Mouse (Mus musculus) liver, embryonic 15.5 days (tissue): Measurements from ENCODE around the gene Gm21987. TPM values are rescaled to one million over a fixed set of nuclear protein-coding genes. Genes with fewer than 3 reads are reported as not detected.

Experiments used
- ATAC-seq: fragments of 200-750 bp; cut with Nextera tagmentation; 2 replicates; pipeline ENCODE4 v1.8.0; 2017; ENCODE audit warnings: moderate number of reproducible peaks, mild to moderate bottlenecking, moderate library complexity; ENCODE audit not compliant: insufficient read depth
- H3K27ac ChIP-seq: fragments of 300-500 bp; sonication (generic); replicated peaks from 2 replicates; pipeline ENCODE4 v1.5.1; 2015; ENCODE audit warnings: mild to moderate bottlenecking, inconsistent platforms
- H3K27me3 ChIP-seq: fragments of 300-500 bp; sonication (generic); 2 replicates; pipeline ENCODE4 v1.6.1; 2015; ENCODE audit warnings: mild to moderate bottlenecking, inconsistent platforms
- H3K36me3 ChIP-seq: fragments of 300-500 bp; sonication (generic); replicated peaks from 2 replicates; pipeline ENCODE4 v1.6.1; 2015; ENCODE audit warnings: moderate library complexity, mild to moderate bottlenecking, inconsistent platforms
- H3K4me1 ChIP-seq: fragments of 300-500 bp; sonication (generic); replicated peaks from 2 replicates; pipeline ENCODE4 v1.6.1; 2015; ENCODE audit warnings: inconsistent platforms
- H3K4me2 ChIP-seq: fragments of 300-500 bp; sonication (generic); 2 replicates; pipeline ENCODE4 v1.6.1; 2015; ENCODE audit warnings: moderate library complexity, mild to moderate bottlenecking, inconsistent platforms
- H3K4me3 ChIP-seq: fragments of 300-500 bp; sonication (generic); replicated peaks from 2 replicates; pipeline ENCODE4 v1.5.1; 2015; ENCODE audit warnings: mild to moderate bottlenecking, inconsistent platforms
- H3K9ac ChIP-seq: fragments of 300-500 bp; sonication (generic); 2 replicates; pipeline ENCODE4 v1.6.1; 2015; ENCODE audit warnings: moderate library complexity, mild to moderate bottlenecking, inconsistent platforms
- H3K9me3 ChIP-seq: fragments of 300-500 bp; sonication (generic); replicated peaks from 2 replicates; pipeline ENCODE4 v1.6.1; 2016; ENCODE audit warnings: inconsistent platforms
- WGBS: fragments of 180-500 bp; shearing (Covaris S2); methylation state at CpG from one replicate; pipeline ENCODE4 v1.1.7; 2015; ENCODE audit warnings: mixed read lengths; ENCODE audit not compliant: insufficient replicate concordance; 5-methylcytosine and 5-hydroxymethylcytosine counted together
- polyA plus RNA-seq: library from polyadenylated mRNA; unstranded; fragments of >200 nt; fragmentation: Nextera tagmentation; extraction: Ambion mirVana; gene quantifications from 2 replicates; pipeline ENCODE4 v1.2.1, GENCODE M21; 2015

The Gm21987 gene
- polyA plus RNA-seq = not detected in 2 replicates

DNA sequence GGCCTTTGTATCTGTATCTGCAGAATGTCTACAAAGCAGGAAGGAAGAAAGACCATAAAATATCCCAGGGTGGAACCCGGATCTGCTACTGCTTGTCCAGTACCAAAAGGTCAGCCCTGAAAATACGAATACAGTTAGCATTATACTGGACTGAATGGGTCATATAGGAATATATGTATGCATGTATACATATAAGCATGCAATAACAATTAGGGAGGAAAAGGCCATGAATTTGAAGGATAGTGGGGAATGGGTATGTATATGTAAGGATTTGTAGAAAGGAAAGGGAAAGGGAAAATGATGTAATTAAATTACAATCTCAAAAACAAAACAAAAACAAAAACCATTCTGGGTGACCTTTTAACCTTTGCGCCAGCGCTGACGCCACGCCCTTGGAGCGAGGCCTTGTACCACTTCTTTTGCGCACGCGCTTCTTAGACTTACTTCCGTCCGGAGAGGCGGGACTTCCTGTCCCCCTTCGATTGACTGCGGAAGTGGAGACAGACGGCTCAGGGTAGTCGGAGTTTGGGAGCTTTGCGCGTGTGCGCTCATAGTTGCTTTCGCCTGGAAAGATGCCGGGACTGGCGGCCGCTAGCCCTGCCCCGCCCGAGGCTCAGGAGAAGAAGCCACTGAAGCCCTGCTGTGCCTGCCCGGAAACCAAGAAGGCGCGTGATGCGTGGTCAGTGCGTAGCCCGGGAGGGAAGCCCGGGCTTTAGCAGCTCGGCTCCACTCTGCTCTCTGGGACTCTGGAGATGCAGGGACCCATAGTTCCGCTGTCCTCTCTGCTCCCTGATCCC is at the start of gene Gm21987, which contains the start of gene Cox17:
TSS of gene Gm21987 (plus strand) at position 512 of the 797 bp plus-strand sequence.
TSS of gene Cox17 (plus strand) at position 463 of the 797 bp plus-strand sequence.
- peak; percentile 95 for ATAC-seq
- H3K4me1 ChIP-seq = peaks cover 53% of the 10 kb centered on the region

DNA sequence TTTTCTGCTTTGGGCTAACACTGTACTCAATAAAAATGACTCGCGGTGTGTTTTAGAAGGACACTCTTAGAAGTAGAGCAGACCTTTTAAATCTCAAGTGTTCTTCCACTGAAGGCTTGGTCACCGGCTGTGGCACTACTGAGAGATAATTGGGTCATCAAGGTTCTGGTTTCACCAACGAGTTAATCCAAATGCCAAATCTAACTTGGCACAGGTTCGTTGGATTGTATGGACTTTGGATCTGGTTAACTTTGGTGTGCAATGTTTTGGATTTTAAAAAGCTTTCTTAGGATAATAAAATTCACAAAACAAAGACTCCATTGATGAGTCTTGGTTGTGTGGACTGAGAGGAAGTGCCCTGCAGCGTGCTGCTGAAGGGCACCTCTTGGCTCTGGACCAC is 48.4 kb upstream of the Gm21987 start:
- H3K27ac ChIP-seq = no peak overlapping the region
- no peak overlapping the region for H3K4me2 ChIP-seq
- WGBS = 71% methylated on average over 6 of the region's 6 CpGs
- no peak overlapping the region for H3K9ac ChIP-seq
- 0 out of 2 replicates have a peak, but pooled peaks cover 7% of the 10 kb centered on the region for H3K4me1 ChIP-seq
- H3K27me3 ChIP-seq = no peaks in the 10 kb centered on the region
- no peaks in the 10 kb centered on the region for H3K36me3 ChIP-seq
- no peak for ATAC-seq
- H3K9me3 ChIP-seq = no peaks in the 10 kb centered on the region
- H3K4me3 ChIP-seq = no peak overlapping the region

More for the DNA sequence above, at the start of gene Gm21987, which contains the start of gene Cox17:
- peaks cover 28% of the 10 kb centered on the region for H3K36me3 ChIP-seq
- H3K27me3 ChIP-seq = peaks cover 6% of the 10 kb centered on the region
- peak within 1 kb of the TSS; percentile 95 for H3K4me3 ChIP-seq
- H3K9me3 ChIP-seq = no peaks in the 10 kb centered on the region
- H3K27ac ChIP-seq = peak within 1 kb of the TSS; percentile 94
- H3K9ac ChIP-seq = peak within 1 kb of the TSS; percentile 88
- 2% methylated on average over 35 of the region's 35 CpGs for WGBS
- peak within 1 kb of the TSS; percentile 75 for H3K4me2 ChIP-seq

DNA sequence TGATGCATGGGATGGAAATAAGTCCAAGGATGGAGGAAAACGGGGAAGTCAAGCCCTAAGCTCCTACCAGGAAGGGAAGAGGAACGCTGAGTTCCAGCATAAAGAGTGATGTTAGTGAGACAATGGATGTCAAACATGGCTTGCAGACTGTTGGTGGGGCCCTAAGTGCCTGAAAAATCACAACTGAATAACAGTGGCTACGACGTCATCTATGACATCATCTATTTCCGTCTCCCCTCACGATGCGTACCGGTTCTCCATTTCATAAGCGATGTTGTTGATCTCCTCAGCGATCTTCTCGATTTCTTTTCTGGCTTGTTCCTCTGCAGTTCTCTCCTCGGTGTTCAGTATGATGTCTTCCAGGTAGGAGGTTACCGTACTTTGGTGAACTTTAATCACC is 44.5 kb upstream of the Gm21987 start:
- Histone ChIP-seq H3K4me1 (no peaks in the 10 kb centered on the region), H3K9me3 (no peaks in the 10 kb centered on the region), H3K4me2 (no peak overlapping the region), H3K4me3 (no peak overlapping the region), H3K27me3 (0 out of 2 replicates have a peak, but pooled peaks cover 3% of the 10 kb centered on the region), H3K36me3 (no peaks in the 10 kb centered on the region), H3K9ac (no peak overlapping the region), H3K27ac (no peak overlapping the region)
- ATAC-seq = no peak
- WGBS = 73% methylated on average over 13 of the region's 13 CpGs

DNA sequence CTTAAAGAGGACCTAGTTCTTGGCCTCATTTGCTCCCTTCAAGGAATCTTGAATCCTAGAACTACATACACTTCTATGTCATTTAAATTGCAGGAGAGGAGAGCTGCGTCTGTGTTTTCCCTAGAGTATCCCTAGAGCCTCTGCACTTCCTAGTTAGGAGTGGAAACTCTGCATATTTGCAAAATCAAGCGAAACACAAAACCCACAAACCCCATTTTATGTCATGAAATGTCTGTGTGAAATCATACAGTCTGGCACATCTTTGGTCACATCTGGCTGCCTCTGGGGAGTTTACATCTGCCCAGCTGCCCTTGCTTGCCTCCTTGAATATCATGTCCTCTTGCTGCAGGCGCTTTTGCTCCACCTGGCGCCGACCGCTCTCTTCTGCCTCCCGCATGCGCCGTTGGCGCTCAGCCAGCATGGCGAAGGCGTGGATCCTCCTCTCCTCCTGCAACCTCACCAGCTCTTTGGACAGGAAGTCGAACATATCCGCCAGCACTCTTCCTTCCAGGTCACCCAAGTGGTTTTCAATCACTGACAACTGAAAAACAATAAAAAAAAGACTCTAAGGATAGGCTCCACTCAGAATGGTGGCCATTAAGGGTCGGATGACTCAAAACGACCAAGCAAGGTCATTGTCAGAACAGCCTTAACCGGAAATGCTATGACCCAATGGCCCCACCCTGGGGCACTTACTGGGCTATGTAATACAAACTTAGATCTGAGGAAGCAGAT is 42.2 kb upstream of the Gm21987 start:
- Histone ChIP-seq H3K4me3 (no peak overlapping the region), H3K27ac (no peak overlapping the region), H3K9me3 (no peaks in the 10 kb centered on the region), H3K27me3 (0 out of 2 replicates have a peak, but pooled peaks cover 4% of the 10 kb centered on the region), H3K4me2 (no peak overlapping the region), H3K36me3 (no peaks in the 10 kb centered on the region), H3K4me1 (no peaks in the 10 kb centered on the region), H3K9ac (no peak overlapping the region)
- ATAC-seq = no peak
- 62% methylated on average over 17 of the region's 17 CpGs for WGBS

DNA sequence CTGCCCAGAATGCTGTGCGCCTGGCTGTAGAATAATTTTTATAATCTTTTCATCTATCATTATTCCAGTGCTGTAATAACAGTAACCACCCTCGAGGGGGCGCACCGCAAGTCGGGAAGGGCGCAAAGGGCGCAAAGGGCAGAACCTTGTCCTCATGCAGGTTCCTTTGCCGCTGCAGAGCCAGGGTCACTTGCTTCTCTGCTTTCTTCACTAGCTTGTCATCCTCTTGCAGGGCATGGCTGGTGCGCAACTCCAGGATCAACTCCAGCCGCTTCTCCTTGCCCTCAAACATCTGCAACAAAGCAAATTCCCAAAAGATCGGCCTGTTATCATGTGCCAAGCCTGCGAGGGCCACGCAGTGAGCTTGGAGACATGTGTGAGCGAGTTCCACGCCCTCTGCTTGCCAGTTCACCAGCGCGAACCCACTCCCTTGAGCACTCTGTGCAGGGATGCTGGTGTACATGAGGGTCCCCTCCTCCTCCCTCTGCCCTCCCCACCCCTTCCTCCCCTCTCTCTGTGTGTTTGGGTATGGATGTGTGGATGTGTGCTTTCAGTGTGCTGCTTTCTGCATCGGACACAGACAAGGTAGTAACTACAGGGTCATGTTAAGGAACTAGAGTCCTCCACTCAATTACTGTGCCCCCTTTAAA is 40.1 kb upstream of the Gm21987 start:
- ATAC-seq = no peak
- no peaks in the 10 kb centered on the region for H3K9me3 ChIP-seq
- H3K36me3 ChIP-seq = no peaks in the 10 kb centered on the region
- 0 out of 2 replicates have a peak, but pooled peaks cover 4% of the 10 kb centered on the region for H3K27me3 ChIP-seq
- H3K9ac ChIP-seq = no peak overlapping the region
- no peak overlapping the region for H3K4me3 ChIP-seq
- WGBS = 45% methylated on average over 18 of the region's 18 CpGs
- H3K4me2 ChIP-seq = no peak overlapping the region
- no peak overlapping the region for H3K27ac ChIP-seq
- no peaks in the 10 kb centered on the region for H3K4me1 ChIP-seq

DNA sequence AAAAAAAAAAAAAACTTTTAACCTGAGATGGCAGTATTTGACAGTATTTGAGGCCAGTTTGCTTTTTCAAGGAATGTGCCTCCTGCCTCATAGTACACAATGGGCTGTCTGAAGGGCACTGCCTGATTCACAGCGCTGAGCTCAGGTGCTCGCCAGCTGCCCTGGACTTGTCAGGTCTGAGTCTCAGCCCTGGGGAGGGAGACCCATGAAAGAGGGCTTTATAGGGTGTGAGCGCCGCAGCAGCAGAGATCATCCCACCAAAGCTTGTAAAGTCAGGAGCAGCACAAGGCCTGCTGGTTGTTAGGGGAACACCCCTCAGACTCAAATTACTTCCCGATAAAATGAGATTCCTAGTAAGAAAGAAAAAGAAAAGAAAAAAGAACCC is 39.6 kb upstream of the Gm21987 start:
- 0 out of 2 replicates have a peak, but pooled peaks cover 4% of the 10 kb centered on the region for H3K27me3 ChIP-seq
- H3K27ac ChIP-seq = no peak overlapping the region
- no peaks in the 10 kb centered on the region for H3K9me3 ChIP-seq
- no peak overlapping the region for H3K9ac ChIP-seq
- H3K4me1 ChIP-seq = no peaks in the 10 kb centered on the region
- 59% methylated on average over 5 of the region's 5 CpGs for WGBS
- no peak overlapping the region for H3K4me2 ChIP-seq
- H3K36me3 ChIP-seq = no peaks in the 10 kb centered on the region
- no peak for ATAC-seq
- H3K4me3 ChIP-seq = no peak overlapping the region

DNA sequence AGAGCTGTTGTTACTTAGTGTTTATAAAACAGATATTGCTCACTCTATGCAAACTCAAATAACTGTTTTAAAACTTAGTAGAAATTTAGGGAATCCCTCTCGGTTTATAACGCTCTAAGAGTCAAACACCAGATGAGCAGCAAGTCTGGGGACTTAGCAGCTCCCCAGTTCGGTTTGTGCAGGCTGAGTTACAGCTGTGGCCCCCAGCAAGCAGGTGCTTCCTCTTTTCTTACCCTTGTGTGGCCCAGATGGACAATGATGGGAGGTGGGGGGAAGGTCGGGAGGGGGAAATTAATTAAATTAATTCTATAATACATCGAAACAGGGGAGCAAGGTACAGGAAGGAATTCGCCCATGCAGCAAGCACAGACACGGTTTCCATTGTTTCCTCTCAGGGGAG is 39.2 kb upstream of the Gm21987 start:
- H3K4me3 ChIP-seq = no peak overlapping the region
- no peak overlapping the region for H3K27ac ChIP-seq
- no peak overlapping the region for H3K9ac ChIP-seq
- no peak overlapping the region for H3K4me2 ChIP-seq
- H3K27me3 ChIP-seq = 0 out of 2 replicates have a peak, but pooled peaks cover 4% of the 10 kb centered on the region
- ATAC-seq = no peak
- WGBS = 33% methylated on average over 7 of the region's 7 CpGs
- H3K4me1 ChIP-seq = no peaks in the 10 kb centered on the region
- H3K9me3 ChIP-seq = no peaks in the 10 kb centered on the region
- H3K36me3 ChIP-seq = no peaks in the 10 kb centered on the region

DNA sequence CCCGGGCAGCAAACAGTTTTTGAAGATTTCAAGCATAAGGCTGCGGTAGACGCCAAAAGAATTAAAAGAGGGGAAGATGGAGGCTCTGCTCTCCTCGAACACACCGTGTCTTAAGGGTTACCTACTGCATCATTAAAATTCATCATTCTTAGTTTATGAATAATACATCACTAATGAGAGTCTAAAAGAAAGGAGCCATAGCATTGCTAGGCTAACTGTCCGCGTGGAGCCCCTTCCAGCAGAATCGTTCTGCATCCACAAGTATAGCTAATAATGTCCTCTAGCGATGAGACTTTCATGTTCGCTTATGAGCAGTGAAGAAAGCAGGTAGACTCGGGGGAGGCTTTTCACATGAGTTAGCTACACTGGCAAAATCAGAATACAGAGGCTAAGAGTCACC is 38.6 kb upstream of the Gm21987 start:
- ATAC-seq = no peak
- Histone ChIP-seq H3K9me3 (no peaks in the 10 kb centered on the region), H3K4me3 (no peak overlapping the region), H3K27me3 (0 out of 2 replicates have a peak, but pooled peaks cover 4% of the 10 kb centered on the region), H3K4me1 (no peaks in the 10 kb centered on the region), H3K4me2 (no peak overlapping the region), H3K27ac (no peak overlapping the region), H3K9ac (no peak overlapping the region), H3K36me3 (no peaks in the 10 kb centered on the region)
- 78% methylated on average over 11 of the region's 11 CpGs for WGBS

DNA sequence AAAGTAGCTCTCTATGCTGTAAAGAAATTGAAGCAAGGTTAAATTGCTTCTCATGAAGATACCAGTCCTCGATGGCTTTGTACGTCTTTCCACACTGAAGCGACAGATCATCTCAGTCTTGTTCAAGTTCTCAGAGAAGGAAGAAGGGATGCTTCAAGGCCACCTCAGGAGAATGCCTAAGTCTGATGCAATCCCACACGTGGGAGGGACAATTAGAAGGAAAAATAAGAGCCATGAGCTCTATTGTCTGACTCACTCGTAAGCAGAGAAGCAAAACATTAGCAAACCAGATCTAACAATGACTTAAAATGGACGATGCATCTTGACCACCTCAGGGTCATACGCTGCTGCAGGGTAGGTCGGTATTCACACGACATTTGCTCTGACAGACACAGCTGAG is 28.3 kb upstream of the Gm21987 start:
- Histone ChIP-seq H3K9me3 (no peaks in the 10 kb centered on the region), H3K36me3 (no peaks in the 10 kb centered on the region), H3K4me1 (no peaks in the 10 kb centered on the region), H3K27ac (no peak overlapping the region), H3K4me3 (no peak overlapping the region), H3K9ac (no peak overlapping the region), H3K4me2 (no peak overlapping the region), H3K27me3 (no peaks in the 10 kb centered on the region)
- ATAC-seq = no peak
- 65% methylated on average over 9 of the region's 9 CpGs for WGBS

DNA sequence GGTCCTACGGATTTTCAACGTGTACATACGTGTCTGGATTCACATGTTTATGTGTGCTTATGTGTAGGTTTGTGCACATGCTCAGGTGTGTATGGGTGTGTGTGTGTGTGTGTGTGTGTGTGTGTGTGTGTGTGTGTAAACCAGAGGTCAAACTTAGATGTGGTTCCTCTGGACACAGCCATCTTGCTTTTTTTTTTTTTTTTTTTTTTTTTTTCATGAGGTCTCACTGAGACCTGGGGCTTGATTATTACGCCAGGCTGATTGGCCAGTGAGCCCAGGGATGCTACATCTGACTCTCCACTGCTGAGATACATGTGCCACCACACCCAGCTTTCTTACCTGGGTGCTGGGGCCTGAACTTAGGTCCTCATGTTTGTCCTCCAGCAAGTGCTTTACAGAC is 27.8 kb upstream of the Gm21987 start:
- ATAC-seq = no peak
- H3K27me3 ChIP-seq = no peaks in the 10 kb centered on the region
- H3K36me3 ChIP-seq = no peaks in the 10 kb centered on the region
- WGBS = 66% methylated on average over 4 of the region's 4 CpGs
- H3K27ac ChIP-seq = no peak overlapping the region
- H3K4me2 ChIP-seq = no peak overlapping the region
- H3K9ac ChIP-seq = no peak overlapping the region
- no peak overlapping the region for H3K4me3 ChIP-seq
- H3K4me1 ChIP-seq = no peaks in the 10 kb centered on the region
- no peaks in the 10 kb centered on the region for H3K9me3 ChIP-seq

DNA sequence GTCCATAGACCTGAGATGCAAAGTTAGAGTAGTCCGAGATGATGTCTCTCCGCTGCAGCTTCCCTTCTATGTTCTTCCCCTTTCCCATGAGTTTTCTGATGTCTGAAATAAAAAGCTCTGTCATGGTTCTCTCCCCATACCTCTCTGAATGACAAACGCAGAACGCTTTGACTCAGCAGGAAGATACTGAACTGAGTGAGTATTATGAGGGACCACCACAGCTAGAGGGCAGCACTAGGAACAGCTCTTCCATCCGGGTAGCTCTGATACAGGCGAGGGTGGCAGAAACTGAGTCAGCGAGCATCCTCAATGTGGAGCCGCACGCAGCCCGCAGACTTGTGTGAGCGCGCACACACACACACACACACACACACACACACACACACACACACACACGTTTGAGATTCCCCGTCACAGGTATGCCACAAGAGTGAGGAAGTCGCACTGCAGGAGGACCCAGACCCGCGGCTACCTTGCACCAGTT is 25.3 kb upstream of the Gm21987 start:
- Histone ChIP-seq H3K27ac (no peak overlapping the region), H3K4me2 (peak overlapping the region; percentile 29; the same call in 1 of the 2 replicates), H3K4me3 (no peak overlapping the region), H3K4me1 (no peaks in the 10 kb centered on the region), H3K9me3 (no peaks in the 10 kb centered on the region), H3K27me3 (no peaks in the 10 kb centered on the region), H3K36me3 (no peaks in the 10 kb centered on the region), H3K9ac (no peak overlapping the region)
- no peak for ATAC-seq
- 29% methylated on average over 17 of the region's 17 CpGs for WGBS
